Mouse (Mus musculus) lung, postnatal 10 days (tissue): Measurements from ENCODE around the gene Nucb2.

Source experiments
- DNase-seq: peaks from one replicate; pipeline ENCODE4 v3.0.0; 2021

The Nucb2 gene

GRCm38 (mm10) chr7:116503879-116504817, at the start of gene Nucb2:
Nucb2 (plus strand) TSS chr7:116504369.
- DNase-seq: peak; percentile 100

- DNase-seq: no peak
Measured at GRCm38 (mm10) chr7:116456964-116457363, 47.2 kb upstream of the Nucb2 start.

- DNase-seq: peak; percentile 65
Measured at GRCm38 (mm10) chr7:116457391-116457790, 46.8 kb upstream of the Nucb2 start.

GRCm38 (mm10) chr7:116458985-116459441, 45.2 kb upstream of the Nucb2 start:
- DNase-seq: peak; percentile 66

DNA sequence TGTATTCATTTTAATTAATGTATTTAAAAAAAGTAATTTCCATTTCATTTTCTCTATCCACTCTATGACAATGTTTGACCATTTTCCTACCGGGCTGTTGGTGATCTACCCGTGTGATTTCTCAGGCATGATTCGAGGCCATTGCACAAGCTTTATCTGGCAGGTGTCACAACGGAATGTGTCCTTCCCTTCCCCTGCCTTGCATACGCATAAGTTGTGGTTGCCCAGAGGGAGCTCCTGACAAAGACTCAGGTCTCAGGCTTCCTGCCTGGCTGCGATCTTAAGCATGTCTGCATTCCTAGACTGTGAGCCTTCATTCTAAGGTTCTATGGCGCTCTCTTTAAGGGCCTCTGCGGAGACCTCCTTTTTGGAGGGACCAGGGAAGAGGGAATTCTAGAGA, 42.1 kb upstream of the Nucb2 start:
- peak; percentile 24 for DNase-seq

GRCm38 (mm10) chr7:116475836-116476235, 28.3 kb upstream of the Nucb2 start:
- no peak for DNase-seq

- no peak for DNase-seq
Measured at GRCm38 (mm10) chr7:116476264-116476663, 27.9 kb upstream of the Nucb2 start.

DNA sequence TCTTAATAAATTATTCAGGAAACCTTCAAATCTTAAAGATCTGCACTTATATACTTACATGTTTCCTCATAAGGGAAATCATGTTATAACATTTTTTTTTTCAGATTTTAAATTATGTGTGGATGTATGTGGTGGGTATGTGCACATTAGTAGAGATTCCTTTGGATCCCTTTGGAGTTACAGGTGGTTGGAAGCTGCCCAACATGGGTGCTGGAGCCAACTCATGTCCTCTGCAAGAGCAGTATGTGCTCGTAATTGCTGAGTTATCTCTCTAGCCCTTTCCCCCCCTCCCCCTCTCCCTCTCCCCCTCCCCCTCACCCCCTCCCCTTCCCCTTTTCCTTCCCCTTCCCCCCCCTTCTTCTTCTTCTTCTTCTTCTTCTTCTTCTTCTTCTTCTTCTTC, 21.1 kb upstream of the Nucb2 start:
- DNase-seq: no peak

GRCm38 (mm10) chr7:116483782-116484181, 20.4 kb upstream of the Nucb2 start:
- no peak for DNase-seq

- DNase-seq: peak; percentile 12
Measured at GRCm38 (mm10) chr7:116484213-116484612, 20.0 kb upstream of the Nucb2 start.

DNA sequence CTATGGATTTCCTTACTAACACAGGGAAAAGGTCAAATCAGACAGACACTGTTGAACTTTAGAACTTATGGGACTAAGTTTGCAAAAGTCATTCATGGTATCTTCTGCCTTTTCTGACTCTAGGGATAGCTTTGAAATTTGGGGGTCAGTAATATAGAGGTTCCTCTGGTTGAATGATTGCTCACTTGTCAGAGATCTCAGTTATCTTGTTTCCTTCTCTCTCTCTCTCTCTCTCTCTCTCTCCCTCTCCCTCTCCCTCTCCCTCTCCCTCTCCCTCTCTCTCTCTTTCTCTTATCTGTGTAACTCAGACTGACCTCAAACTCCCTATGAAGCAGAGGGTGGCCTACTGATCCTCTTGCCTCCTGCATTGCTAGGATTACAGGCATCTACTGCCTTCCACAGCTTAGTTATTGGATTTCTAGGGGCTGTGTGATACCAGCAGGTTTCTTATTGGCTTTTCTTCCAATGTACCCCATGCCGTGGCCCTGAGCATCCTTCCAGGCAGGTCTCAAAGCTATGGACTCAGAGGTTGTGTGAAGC, 19.0 kb upstream of the Nucb2 start:
- no peak for DNase-seq

DNA sequence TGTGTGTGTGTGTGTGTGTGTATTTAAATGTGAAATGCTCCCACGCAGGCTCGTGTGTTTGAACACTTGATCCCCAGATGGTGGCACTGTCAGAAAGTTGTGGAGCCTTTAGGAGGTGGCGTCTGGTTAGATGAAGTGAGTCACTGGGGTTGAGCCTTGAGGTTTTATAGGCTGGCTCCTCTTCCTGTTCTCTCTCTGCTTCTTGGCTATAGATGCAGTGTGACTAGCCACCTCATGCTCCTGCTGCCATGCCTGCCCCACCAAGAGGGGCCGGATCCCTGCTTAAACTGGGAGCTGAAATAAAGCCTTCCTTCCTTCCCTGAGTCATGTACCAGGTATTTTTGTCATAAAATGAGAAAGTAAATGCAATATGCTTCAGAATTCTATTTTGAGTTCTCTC, 13.1 kb upstream of the Nucb2 start:
- no peak for DNase-seq

DNA sequence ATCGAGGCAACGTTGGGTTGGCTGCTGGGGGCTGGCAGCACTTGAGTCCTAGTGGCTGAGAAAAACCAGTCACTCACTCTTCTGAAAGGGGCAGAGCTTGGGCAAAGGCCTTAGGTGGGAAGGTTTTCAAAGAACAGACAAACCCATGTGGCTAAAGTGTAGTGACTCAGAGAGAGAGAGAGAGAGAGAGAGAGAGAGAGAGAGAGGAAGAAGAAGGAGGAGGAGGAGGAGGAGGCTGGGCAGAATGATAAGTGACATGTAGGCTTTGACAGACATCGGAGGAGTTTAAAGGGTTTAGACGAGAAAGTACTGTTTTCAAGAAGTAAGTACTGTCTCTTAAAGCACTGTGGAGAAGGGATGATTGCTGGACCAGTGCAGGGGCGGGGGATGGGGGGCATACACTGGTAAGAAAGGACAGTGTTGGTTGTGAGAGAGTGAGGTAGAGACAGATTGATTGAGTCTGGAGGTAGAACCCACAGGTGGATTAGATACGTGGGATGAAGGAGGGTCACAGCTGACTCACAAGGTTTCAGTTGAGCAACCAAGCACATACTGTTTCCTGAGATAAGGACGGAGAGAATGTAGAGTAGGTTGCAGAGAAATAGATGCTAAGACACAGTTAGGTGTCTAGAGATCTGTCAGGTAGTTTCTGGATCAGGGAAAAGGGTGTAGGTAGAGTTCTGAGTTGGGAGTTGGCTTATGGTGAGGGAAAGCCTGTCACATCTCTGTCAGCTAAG, 10.7 kb upstream of the Nucb2 start:
- no peak for DNase-seq

- DNase-seq: no peak
Measured at GRCm38 (mm10) chr7:116494618-116495017, 9.6 kb upstream of the Nucb2 start.

GRCm38 (mm10) chr7:116496760-116497159, 7.4 kb upstream of the Nucb2 start:
- DNase-seq: no peak

- no peak for DNase-seq
Measured at GRCm38 (mm10) chr7:116504818-116505170, 625 bp downstream of the Nucb2 start.

GRCm38 (mm10) chr7:116514030-116514429, 9.9 kb downstream of the Nucb2 start:
- DNase-seq: peak; percentile 23

GRCm38 (mm10) chr7:116514546-116514945, 10.4 kb downstream of the Nucb2 start:
- DNase-seq: peak; percentile 26

DNA sequence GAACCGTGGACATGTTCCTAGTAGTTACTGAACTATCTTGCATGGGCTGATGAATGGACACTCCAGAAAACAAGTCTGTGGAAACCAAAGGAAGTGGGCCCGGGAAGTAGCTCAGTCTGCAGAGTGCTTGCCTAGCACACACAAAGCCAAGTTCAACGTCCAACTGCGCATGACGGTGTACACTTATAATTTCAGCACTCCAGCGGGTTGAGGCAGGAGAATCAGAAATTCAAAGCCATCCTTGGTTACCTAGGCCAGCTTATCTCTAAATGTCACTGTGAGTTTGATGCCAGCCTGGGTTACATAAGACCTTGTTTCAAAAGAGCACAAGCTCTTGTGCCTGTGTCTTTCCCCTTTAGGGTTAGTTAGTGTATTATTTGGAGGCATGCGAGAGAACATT, 10.9 kb downstream of the Nucb2 start:
- peak; percentile 16 for DNase-seq

- peak; percentile 14 for DNase-seq
Measured at GRCm38 (mm10) chr7:116515514-116516135, 11.5 kb downstream of the Nucb2 start.

DNA sequence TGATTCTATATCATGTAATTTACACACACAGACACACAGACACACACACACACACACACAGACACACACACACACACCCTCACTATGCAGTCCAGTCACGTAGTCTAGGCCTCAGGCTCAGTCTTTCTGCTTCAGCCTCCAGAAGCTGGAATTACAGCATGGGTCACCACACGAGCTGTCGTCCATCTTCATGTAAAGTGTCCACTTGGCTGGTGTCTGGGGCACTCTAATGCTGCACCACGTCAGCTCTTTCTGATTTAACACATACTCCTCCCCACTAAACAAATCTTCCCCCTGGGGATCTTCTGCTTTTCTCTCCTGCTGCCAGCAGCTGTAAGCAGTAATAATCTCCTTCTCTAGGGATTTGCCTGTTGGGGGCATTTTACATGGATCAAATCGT, 13.1 kb downstream of the Nucb2 start:
- DNase-seq: no peak

- no peak for DNase-seq
Measured at GRCm38 (mm10) chr7:116518155-116518554, 14.0 kb downstream of the Nucb2 start.

- peak; percentile 32 for DNase-seq
Measured at GRCm38 (mm10) chr7:116519805-116520204, 15.6 kb downstream of the Nucb2 start.
